Mouse (Mus musculus) R1 (cell line): ENCODE measurements around the gene Cnr2.

Source experiments
- DNase-seq: peaks from one replicate; pipeline ENCODE4 v3.0.0-alpha.2; 2018; ENCODE audit warnings: low read depth, low spot score

The Cnr2 gene

GRCm38 (mm10) chr4:135876583-135877020 is 18.6 kb upstream of the Cnr2 start:
- DNase-seq: peak; percentile 76

DNA sequence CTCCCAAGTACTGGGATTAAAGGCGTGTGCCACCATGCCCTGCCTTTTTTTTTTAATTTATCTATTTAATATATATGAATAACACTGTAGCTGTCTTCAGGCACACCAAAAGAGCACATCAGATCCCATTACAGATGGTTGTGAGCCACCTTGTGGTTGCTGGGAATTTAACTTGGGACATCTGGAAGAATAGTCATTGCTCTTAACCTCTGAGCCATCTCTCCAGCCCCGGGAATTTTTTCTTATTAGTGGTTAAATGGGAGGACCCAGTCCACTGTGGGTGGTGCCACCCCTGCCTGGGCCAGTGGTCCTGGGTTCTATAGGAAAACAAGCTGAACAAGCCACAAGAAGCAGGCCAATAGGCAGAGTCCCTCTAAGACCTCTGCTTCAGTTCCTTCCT is 17.5 kb upstream of the Cnr2 start:
- DNase-seq: no peak

DNA sequence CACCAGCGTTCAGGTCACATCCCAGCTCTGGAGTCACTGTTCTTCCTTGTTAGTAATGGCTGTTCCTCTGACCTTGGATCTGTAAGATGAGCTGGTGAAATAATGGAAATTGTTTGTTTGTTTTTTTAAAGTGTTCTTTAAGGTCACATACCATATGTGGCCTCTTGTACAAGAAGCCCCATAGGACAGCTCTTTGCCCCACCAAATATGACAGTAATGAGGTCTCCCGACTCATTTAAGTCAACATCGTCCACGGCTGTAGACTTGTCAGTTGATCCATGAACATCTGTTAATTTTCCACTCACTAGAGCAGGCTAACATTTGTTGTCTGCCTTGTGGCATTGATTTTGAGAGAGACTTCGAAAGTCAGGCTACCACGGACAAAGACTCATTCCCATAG is 16.2 kb upstream of the Cnr2 start:
- DNase-seq: no peak

DNA sequence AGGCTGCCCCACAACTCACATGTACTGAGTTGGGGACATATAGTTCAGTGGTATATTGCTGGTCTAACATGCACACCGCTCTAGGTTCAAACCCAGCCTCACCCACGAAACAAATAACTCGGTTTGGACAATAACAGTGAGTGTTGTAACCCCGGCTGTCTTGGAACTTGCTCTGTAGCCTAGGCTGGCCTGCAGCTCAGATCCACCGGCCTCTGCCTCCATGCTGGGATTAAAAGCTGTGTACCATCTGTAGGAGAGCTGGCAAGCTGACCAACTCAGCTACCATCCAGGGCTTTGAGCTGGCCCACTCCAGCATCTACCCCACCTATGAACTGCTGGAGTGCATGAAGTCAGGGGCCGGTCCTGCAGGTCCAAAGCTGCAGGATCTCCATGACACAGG is 15.2 kb upstream of the Cnr2 start:
- DNase-seq: no peak

DNA sequence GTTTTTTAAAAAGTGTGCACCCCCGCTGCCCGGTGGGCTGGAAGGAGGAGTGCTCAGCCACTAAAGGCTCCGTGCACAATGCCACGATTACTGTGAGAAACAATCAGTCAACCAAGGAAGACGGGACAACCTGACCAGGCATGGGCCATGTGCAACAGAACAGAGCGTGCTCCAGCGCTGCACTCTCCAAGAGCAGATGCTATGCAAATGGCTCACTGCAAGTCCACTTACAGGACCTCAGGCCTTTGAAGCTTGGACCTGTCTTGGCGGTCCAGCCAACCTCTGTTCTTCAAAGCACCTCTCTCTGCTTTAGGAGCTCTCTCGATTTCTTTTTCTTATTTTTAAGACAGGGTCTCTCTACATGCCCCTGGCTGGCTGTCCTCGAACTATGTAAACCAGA is 14.6 kb upstream of the Cnr2 start:
- no peak for DNase-seq

DNA sequence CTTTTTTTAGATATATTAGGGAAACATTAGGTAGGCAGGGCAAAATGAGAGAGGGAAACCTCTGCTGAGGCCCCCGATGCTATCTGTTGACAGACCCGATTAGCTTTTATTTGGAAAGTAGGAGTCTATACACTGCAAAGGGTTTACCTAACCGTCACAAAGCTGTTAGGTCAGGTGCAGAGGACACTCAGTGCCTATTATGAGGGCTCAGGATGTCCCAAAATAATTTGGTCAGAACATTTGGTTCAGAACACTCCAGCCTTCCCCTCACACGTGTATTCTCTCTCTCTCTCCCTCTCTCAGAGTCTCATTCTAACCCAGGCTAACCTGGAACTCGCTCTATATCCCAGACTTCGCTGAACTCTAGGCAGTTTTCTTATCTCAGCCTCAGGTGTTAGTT is 13.2 kb upstream of the Cnr2 start:
- DNase-seq: no peak

DNA sequence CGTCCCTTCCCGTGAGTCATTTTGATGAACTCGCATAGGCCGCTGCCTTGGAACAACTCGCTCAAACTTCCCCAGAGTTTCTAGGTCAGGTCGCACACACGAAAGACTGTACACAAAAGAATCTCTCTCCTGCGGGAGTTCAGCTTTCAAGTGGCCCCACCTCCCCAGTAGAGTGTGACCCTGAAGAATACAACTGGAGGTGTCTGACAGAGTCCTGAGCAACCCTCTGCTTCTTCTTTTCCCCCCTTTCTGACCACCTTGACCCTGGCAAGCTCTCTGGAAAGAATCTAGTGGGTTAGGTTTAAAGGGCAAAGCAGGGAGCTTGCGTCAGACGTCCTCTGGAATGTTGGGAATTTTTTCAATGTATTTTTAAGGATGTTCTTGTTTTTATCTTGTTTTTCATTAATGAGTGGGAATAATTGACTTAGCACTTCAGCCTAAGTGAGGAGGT is 11.8 kb upstream of the Cnr2 start:
- DNase-seq: peak; percentile 21

- DNase-seq: no peak
Measured at GRCm38 (mm10) chr4:135883881-135884516, 11.2 kb upstream of the Cnr2 start.

DNA sequence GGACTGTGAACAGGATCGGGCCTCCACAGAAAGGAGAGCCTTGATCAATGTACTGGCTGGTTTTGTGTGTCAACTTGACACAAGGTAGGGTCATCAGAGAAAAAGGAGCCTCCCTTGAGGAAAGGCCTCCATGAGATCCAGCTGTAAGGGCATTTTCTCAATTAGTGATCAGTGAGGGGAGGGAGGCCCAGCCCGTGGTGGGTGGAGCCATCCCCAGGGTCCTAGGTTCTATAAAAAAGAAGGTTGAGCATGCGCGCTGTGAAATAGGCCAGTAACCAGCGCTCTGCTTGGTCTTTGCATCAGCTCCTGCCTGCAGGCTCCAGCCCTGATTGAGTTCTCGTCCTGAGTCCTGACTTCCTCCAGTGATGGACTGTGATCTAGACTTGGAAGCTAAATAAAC is 10.7 kb upstream of the Cnr2 start:
- DNase-seq: peak; percentile 66

GRCm38 (mm10) chr4:135885676-135886075 is 9.5 kb upstream of the Cnr2 start:
- DNase-seq: no peak

DNA sequence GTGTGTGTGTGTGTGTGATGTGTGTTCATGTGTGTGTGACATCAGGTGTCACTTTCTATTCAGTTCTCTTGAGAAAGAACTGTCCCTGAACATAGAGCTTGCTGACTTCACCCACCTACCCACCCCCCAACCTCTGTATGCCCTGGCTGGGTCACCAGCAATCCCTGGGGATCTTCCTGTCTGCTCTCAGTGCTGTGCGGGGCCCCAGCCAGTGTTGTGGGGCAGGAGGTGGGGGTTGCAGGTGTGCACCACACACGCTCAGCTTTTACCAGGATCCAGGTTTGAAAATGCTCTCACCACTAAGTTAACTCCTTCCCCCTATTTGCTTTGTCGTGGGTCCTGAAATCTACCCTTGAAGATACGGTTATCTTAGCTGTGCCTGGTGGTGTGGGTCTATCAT is 9.0 kb upstream of the Cnr2 start:
- no peak for DNase-seq

GRCm38 (mm10) chr4:135888448-135889057 is 6.6 kb upstream of the Cnr2 start:
- DNase-seq: peak; percentile 42

DNA sequence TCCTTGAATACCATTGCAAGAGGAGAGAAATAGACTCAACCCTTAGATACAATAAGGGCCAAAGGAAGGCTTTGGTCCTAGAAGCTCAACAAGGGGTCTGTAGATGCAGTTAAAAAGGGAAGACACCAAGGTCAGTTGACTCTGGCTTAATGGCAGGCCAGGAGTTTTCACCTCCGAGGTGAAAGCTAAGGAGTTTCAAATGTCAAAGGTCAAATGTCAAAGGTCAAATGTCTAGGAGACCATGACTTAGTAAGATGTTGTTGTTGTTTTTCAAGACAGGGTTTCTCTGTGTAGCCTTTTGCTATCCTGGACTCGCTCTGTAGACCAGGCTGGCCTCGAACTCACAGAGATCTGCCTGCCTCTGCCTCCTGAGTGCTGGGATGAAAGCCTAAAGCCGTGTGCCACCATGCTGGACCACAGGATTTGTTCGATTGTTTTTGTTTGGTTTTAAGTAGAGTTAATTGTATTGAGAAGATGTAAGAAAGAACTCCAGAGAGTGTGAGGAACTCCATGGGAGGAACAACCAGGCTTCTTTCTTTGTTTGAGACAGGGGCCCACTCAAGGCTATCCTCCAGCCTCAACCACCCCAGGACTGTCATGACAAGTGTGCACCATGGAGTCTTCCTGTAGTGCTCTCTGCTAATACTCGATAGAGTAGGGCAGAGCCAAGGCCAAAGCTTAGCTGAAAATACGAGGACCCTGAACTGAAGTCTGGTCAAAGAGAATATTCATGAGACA is 5.9 kb upstream of the Cnr2 start:
- DNase-seq: peak; percentile 73

DNA sequence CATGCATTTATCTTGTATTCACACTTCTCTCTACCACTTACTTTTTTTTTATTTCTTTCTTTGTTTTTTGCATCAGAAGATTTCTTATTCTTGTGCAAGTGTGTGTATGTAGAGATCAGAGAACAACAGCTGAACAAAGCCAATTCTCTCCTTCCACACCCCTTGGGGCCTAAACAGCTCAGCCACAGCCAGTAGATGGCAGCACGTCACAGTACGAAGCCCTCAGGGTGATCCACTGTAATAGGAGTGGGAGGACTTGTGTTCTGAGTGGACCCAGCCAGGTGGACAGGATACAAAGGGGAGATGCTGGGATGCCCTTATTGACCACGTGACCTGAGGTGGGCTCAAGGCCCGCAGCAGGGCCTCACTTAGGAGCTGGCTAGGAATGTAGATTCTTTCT is 5.3 kb upstream of the Cnr2 start:
- peak; percentile 75 for DNase-seq

DNA sequence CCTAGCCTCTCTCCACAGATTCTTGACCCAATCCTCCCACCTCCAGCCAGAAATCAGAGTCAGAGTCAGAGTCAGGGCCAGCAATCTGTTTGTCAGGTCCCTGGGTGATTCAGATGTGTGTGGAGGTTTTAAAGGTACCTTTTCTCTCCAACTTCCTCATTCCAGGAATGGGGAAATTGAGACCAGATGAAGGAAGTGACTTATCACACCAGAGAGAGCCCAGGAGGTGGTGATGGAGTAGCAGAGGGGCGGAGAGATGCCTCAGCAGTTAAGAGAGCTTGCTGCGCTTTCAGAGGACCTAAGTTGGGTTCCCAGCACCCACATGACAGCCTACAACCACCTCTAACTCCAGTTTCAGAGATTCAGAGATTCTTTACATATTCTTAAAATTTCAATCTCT is 3.7 kb upstream of the Cnr2 start:
- no peak for DNase-seq

DNA sequence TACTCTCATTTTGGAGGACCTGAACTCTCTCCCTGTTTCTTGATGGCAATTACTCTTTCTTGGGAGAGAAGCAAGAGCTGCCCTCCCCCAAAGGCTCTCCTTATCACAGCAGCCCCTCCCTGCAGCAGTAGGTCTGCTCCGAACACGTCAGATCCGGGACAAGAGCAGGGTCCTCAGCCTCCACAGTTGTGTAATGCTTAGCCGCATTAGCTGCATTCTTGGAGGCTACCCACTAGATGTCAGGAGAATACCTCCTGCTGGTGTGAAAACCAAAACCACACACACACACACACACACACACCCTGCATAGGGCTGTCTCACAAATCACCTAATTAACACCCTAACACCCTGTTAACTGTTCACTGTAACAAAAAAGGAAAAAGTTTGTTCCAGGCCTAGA is 2.3 kb upstream of the Cnr2 start:
- no peak for DNase-seq

- no peak for DNase-seq
Measured at GRCm38 (mm10) chr4:135896157-135896556, 963 bp downstream of the Cnr2 start.

DNA sequence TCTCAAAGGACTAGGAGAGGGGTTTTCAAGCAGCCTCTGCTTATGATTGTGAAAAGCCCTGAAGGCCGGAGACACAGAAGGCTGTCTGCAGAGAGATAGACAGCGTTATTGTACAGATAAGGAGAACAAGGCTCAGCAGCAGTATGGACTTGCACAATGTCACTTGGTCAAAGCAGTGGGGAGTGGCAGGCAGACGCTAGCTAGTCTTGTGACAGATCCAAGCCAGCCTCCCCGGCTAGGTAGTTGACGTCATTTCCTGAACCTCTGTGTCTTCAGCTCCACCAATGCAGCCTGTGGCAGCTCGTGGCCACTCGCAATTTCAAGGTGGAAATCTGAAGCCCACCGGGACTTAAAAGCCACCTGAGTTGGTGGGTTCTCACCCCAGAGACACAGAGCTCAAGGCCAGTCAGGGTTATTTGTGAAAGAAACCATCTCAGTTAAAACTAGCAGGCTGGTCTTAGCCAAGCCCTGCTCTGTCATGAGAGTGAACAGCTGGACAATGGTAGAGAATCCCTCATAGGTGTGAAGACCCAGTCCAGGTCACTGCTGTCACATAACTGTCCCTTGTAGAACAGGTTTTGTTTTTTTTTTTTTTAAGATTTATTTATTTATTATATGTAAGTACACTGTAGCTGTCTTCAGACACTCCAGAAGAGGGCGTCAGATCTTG is 3.3 kb downstream of the Cnr2 start:
- DNase-seq: peak; percentile 75

- DNase-seq: no peak
Measured at GRCm38 (mm10) chr4:135899050-135899448, 3.9 kb downstream of the Cnr2 start.

GRCm38 (mm10) chr4:135900008-135900407 is 4.8 kb downstream of the Cnr2 start:
- no peak for DNase-seq

- DNase-seq: no peak
Measured at GRCm38 (mm10) chr4:135902606-135903242, 7.5 kb downstream of the Cnr2 start.

- no peak for DNase-seq
Measured at GRCm38 (mm10) chr4:135904810-135905209, 9.6 kb downstream of the Cnr2 start.
